Mouse (Mus musculus) midbrain, embryonic 14.5 days (tissue): ENCODE results near the gene Ppp2r5e. TPM values are rescaled to one million over a fixed set of nuclear protein-coding genes. Genes with fewer than 3 reads are reported as not detected.

ENCODE experiments used
- ATAC-seq: fragments of 200-750 bp; cut with Nextera tagmentation; 2 replicates; pipeline ENCODE4 v1.8.0; 2017; ENCODE audit warnings: moderate number of reproducible peaks, moderate library complexity; ENCODE audit not compliant: low FRiP score, low TSS enrichment
- DNase-seq: peaks from one replicate; pipeline ENCODE4 v3.0.0-alpha.2; 2015
- H3K27ac ChIP-seq: fragments of 300-500 bp; sonication (generic); replicated peaks from 2 replicates; pipeline ENCODE4 v1.5.1; 2014; ENCODE audit warnings: mild to moderate bottlenecking, low read depth, low read length, moderate library complexity
- H3K27me3 ChIP-seq: fragments of 300-500 bp; sonication (generic); 2 replicates; pipeline ENCODE4 v1.6.1; 2014; ENCODE audit warnings: low read length, control low read depth, mixed read lengths; ENCODE audit not compliant: control insufficient read depth, insufficient read depth
- H3K36me3 ChIP-seq: fragments of 300-500 bp; sonication (generic); 2 replicates; pipeline ENCODE4 v1.6.1; 2014; ENCODE audit warnings: low read length, control low read depth; ENCODE audit not compliant: control insufficient read depth, insufficient read depth
- H3K4me1 ChIP-seq: fragments of 300-500 bp; sonication (generic); 2 replicates; pipeline ENCODE4 v1.6.1; 2014; ENCODE audit warnings: mild to moderate bottlenecking, antibody characterized with exemption, low read length, control low read depth; ENCODE audit not compliant: control insufficient read depth, insufficient read depth
- H3K4me2 ChIP-seq: fragments of 300-500 bp; sonication (generic); 2 replicates; pipeline ENCODE4 v1.6.1; 2014; ENCODE audit warnings: mild to moderate bottlenecking, low read length, moderate library complexity
- H3K4me3 ChIP-seq: fragments of 300-500 bp; sonication (generic); replicated peaks from 2 replicates; pipeline ENCODE4 v1.5.1; 2014; ENCODE audit warnings: low read depth, low read length
- H3K9ac ChIP-seq: fragments of 300-500 bp; sonication (generic); replicated peaks from 2 replicates; pipeline ENCODE4 v1.6.1; 2014; ENCODE audit warnings: mild to moderate bottlenecking, low read length, moderate library complexity
- H3K9me3 ChIP-seq: fragments of 300-500 bp; sonication (generic); 2 replicates; pipeline ENCODE4 v1.6.1; 2016; ENCODE audit warnings: low read length, control low read depth, mixed read lengths; ENCODE audit not compliant: control insufficient read depth
- WGBS: fragments of 180-500 bp; shearing (Covaris S2); extraction: QIAGEN DNeasy Blood & Tissue Kit; methylation state at CpG from one replicate; pipeline ENCODE4 v1.1.7; 2014; 5-methylcytosine and 5-hydroxymethylcytosine counted together
- polyA plus RNA-seq: library from polyadenylated mRNA; unstranded; fragments of >200 nt; fragmentation: Nextera tagmentation; extraction: Ambion mirVana; gene quantifications from 2 replicates; pipeline ENCODE4 v1.2.1, GENCODE M21; 2014

The Ppp2r5e gene
- polyA plus RNA-seq: 29.0 and 30.3 TPM in 2 replicates

DNA sequence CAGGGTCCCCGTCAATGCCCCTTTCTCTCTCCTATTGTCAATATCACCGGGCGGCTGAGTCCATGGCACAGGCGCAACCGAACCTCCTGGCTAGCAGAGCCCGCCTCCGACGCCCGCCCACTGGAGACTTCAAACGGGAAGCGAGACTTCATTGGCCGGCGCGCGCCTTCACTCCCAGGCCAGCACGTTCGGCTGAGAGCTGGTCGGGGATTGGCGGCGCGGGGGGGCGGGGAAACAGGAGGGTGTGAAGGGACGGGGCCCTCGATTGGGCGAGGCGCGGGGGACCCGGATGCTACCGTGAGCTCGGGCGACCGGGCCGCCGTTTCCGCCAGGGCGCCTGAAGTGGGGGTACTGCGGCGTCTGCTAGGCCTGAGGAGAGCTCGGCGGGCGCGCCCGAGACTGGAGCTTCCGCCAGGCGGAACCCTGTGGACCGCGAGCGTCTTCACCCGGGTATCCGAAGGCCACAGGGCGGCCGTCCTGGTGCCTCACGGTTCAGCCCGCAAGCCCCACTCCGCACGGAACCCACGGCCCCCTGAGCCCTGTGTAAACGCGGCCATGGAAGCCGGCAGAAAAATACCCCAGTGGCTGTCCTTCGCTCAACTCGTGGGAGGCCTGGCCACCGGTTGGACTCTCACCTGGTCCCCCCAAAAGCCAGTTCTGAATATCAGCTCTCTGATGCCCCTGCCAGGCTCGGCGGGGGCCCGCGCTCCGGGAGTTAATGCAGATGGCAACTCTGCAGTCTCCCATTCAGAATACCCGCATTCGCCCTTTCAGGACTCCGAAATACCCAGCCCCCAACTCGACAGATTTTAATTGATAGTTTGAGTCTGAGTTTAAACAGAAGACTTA, at the start of gene Ppp2r5e:
Gene Ppp2r5e, minus strand, starts transcription at position 92 of the 849 bp plus-strand sequence.
- Histone ChIP-seq H3K9me3 (no peaks in the 10 kb centered on the region), H3K27me3 (no peaks in the 10 kb centered on the region), H3K9ac (peak within 1 kb of the TSS; percentile 96), H3K4me2 (peak within 1 kb of the TSS; percentile 91), H3K36me3 (peaks cover 11% of the 10 kb centered on the region), H3K4me1 (peaks cover 12% of the 10 kb centered on the region), H3K4me3 (peak within 1 kb of the TSS; percentile 99), H3K27ac (peak within 1 kb of the TSS; percentile 98)
- under 1% methylated on average over 72 of the region's 72 CpGs for WGBS
- ATAC-seq: peak; percentile 99
- peak; percentile 99 for DNase-seq

GRCm38 (mm10) chr12:75645780-75646179, 49.7 kb upstream of the Ppp2r5e start:
- H3K4me3 ChIP-seq: no peak overlapping the region
- H3K27me3 ChIP-seq: no peaks in the 10 kb centered on the region
- 92% methylated on average over 1 of the region's 1 CpGs for WGBS
- H3K9ac ChIP-seq: no peak overlapping the region
- no peaks in the 10 kb centered on the region for H3K36me3 ChIP-seq
- no peak for ATAC-seq
- H3K27ac ChIP-seq: no peak overlapping the region
- no peak overlapping the region for H3K4me2 ChIP-seq
- DNase-seq: no peak
- H3K4me1 ChIP-seq: peaks cover 13% of the 10 kb centered on the region; the same call in 1 of the 2 replicates
- H3K9me3 ChIP-seq: no peaks in the 10 kb centered on the region

DNA sequence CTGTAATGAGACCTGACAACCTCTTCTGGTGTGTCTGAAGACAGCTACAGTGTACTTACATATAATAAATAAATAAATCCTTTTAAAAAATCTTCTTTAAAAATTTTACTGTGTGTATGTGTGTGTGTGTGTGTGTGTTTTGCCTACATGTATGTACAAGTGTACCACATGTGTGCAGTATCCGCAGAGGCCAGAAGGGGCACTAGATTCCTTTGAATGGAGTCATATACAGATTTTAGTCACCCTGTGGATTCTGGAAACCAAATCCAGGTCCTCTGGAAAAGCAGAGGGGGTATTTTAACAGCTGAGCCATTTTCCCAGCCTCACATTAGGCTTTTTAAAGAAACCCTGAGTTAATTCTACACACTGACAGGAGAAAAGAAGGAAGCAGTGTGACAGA, 45.7 kb upstream of the Ppp2r5e start:
- WGBS: 93% methylated on average over 1 of the region's 1 CpGs
- Histone ChIP-seq H3K4me2 (no peak overlapping the region), H3K27me3 (no peaks in the 10 kb centered on the region), H3K4me1 (no peaks in the 10 kb centered on the region), H3K36me3 (no peaks in the 10 kb centered on the region), H3K9ac (no peak overlapping the region), H3K9me3 (no peaks in the 10 kb centered on the region), H3K4me3 (no peak overlapping the region), H3K27ac (no peak overlapping the region)
- DNase-seq: no peak
- no peak for ATAC-seq

GRCm38 (mm10) chr12:75638345-75638744, 42.3 kb upstream of the Ppp2r5e start:
- DNase-seq (no peak), ATAC-seq (no peak)
- H3K27ac ChIP-seq: no peak overlapping the region
- no peaks in the 10 kb centered on the region for H3K27me3 ChIP-seq
- 87% methylated on average over 2 of the region's 2 CpGs for WGBS
- no peak overlapping the region for H3K9ac ChIP-seq
- H3K4me3 ChIP-seq: no peak overlapping the region
- H3K36me3 ChIP-seq: no peaks in the 10 kb centered on the region
- no peaks in the 10 kb centered on the region for H3K4me1 ChIP-seq
- H3K4me2 ChIP-seq: no peak overlapping the region
- H3K9me3 ChIP-seq: no peaks in the 10 kb centered on the region

GRCm38 (mm10) chr12:75637103-75637502, 41.1 kb upstream of the Ppp2r5e start:
- Histone ChIP-seq H3K4me3 (no peak overlapping the region), H3K9ac (no peak overlapping the region), H3K4me2 (no peak overlapping the region), H3K27me3 (no peaks in the 10 kb centered on the region), H3K9me3 (no peaks in the 10 kb centered on the region), H3K27ac (no peak overlapping the region), H3K36me3 (peaks cover 9% of the 10 kb centered on the region; the same call in 1 of the 2 replicates), H3K4me1 (no peaks in the 10 kb centered on the region)
- ATAC-seq (no peak), DNase-seq (no peak)
- 92% methylated on average over 3 of the region's 3 CpGs for WGBS

DNA sequence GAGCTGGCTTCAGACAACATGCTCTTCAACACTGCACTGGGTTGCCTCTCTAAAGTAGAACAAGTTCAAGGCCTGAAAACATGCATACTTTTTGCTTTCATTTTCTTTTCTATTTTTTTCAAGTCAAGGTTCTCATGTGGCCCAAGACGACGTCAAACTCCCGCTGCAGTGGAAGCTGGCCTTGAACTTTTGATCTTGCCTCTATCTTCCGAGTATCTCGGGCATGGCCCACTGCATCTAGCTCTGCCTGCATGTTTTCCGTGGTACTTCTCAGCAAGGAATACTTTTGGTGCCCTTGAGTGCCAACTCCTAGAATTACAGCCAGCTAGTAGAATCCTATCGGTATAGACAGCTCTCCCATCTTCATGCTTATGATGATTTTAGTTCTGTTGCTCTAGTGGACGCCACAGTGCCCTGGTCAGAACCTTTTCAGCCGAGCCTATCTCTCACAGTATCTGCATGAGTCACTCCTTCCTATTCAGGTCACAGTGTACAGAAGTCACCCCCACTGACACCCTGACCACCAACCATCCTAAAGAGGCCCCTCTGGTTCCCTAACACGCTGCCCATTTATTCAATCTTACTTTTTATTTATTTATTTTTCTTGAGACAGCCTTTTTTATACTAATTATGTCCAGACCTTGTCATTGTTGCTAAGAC, 39.9 kb upstream of the Ppp2r5e start:
- no peak overlapping the region for H3K9ac ChIP-seq
- ATAC-seq (no peak), DNase-seq (no peak)
- WGBS: 93% methylated on average over 10 of the region's 10 CpGs
- no peak overlapping the region for H3K4me2 ChIP-seq
- no peaks in the 10 kb centered on the region for H3K9me3 ChIP-seq
- H3K4me3 ChIP-seq: no peak overlapping the region
- no peaks in the 10 kb centered on the region for H3K4me1 ChIP-seq
- H3K36me3 ChIP-seq: peaks cover 10% of the 10 kb centered on the region; the same call in 1 of the 2 replicates
- H3K27me3 ChIP-seq: no peaks in the 10 kb centered on the region
- H3K27ac ChIP-seq: no peak overlapping the region

- 74% methylated on average over 1 of the region's 1 CpGs for WGBS
- no peaks in the 10 kb centered on the region for H3K4me1 ChIP-seq
- DNase-seq (no peak), ATAC-seq (no peak)
- no peak overlapping the region for H3K9ac ChIP-seq
- H3K9me3 ChIP-seq: no peaks in the 10 kb centered on the region
- H3K27ac ChIP-seq: no peak overlapping the region
- no peak overlapping the region for H3K4me3 ChIP-seq
- no peak overlapping the region for H3K4me2 ChIP-seq
- peaks cover 10% of the 10 kb centered on the region; the same call in 1 of the 2 replicates for H3K36me3 ChIP-seq
- no peaks in the 10 kb centered on the region for H3K27me3 ChIP-seq
These were observed 33.6 kb upstream of the Ppp2r5e start for GRCm38 (mm10) chr12:75629618-75630017.

DNA sequence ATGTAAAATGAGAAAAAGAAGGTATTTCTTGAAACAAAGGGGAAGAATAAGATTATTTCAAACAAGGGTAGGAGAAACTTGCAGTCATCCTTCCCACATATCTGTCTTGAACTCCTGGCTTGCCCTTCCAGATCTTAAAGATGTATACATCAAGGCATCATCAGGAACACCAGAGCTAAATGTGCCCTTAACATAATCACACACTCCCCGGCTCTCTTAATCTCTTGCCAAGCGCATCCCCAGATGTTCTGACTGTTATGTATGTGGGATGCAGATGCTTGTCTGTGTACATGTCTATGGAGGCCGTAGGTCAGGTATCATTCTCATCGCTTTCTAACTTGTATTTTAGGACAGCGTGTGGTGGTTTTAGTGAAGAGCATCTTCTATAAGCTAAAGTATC, 27.2 kb upstream of the Ppp2r5e start:
- no peaks in the 10 kb centered on the region for H3K4me1 ChIP-seq
- no peak overlapping the region for H3K27ac ChIP-seq
- 96% methylated on average over 5 of the region's 5 CpGs for WGBS
- no peak overlapping the region for H3K9ac ChIP-seq
- H3K36me3 ChIP-seq: no peaks in the 10 kb centered on the region
- H3K4me3 ChIP-seq: no peak overlapping the region
- H3K27me3 ChIP-seq: no peaks in the 10 kb centered on the region
- no peak overlapping the region for H3K4me2 ChIP-seq
- DNase-seq (no peak), ATAC-seq (no peak)
- H3K9me3 ChIP-seq: no peaks in the 10 kb centered on the region
